Mouse (Mus musculus) neural tube, embryonic 10.5 days (tissue): Measurements from ENCODE around the gene Gm17660.

Experiments
- DNase-seq: peaks from one replicate; pipeline ENCODE4 v3.0.0-alpha.2; 2017; ENCODE audit warnings: low spot score; ENCODE audit errors: extremely low spot score

The Gm17660 gene

GRCm38 (mm10) chr5:104085366-104085765 is 8.0 kb upstream of the Gm17660 start:
- DNase-seq: no peak

- no peak for DNase-seq
These were observed 3.3 kb upstream of the Gm17660 start for GRCm38 (mm10) chr5:104080736-104081135.

GRCm38 (mm10) chr5:104076361-104076760 is 1.0 kb downstream of the Gm17660 start:
- no peak for DNase-seq

DNA sequence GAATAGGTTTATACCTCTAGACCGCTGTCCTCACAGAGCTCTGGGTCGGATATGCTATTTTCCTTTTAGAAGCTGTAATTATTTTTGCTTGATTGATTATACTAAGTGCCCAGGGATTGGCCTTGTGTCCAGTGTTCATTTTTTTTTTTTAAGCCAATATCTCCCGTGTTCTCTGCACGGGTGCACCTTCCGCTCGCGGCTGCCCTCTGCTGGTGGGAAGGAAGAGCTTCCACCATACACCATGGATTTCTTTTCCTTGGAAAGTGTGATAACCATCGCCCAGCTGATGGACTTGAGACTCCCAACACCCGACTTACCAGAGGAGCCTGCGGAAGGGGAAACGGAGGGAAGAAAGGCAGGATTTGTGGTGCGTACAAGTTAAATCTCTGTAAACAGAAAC is 3.0 kb downstream of the Gm17660 start:
- peak; percentile 64 for DNase-seq

- DNase-seq: no peak
These were observed 3.8 kb downstream of the Gm17660 start for GRCm38 (mm10) chr5:104073602-104074001.

- DNase-seq: peak; percentile 70
These were observed 5.0 kb downstream of the Gm17660 start for GRCm38 (mm10) chr5:104072272-104072886.

- no peak for DNase-seq
These were observed 6.4 kb downstream of the Gm17660 start for GRCm38 (mm10) chr5:104071048-104071447.

GRCm38 (mm10) chr5:104068751-104069150 is 8.7 kb downstream of the Gm17660 start:
- peak; percentile 49 for DNase-seq

GRCm38 (mm10) chr5:104062773-104063551 is 14.4 kb downstream of the Gm17660 start:
- DNase-seq: no peak

DNA sequence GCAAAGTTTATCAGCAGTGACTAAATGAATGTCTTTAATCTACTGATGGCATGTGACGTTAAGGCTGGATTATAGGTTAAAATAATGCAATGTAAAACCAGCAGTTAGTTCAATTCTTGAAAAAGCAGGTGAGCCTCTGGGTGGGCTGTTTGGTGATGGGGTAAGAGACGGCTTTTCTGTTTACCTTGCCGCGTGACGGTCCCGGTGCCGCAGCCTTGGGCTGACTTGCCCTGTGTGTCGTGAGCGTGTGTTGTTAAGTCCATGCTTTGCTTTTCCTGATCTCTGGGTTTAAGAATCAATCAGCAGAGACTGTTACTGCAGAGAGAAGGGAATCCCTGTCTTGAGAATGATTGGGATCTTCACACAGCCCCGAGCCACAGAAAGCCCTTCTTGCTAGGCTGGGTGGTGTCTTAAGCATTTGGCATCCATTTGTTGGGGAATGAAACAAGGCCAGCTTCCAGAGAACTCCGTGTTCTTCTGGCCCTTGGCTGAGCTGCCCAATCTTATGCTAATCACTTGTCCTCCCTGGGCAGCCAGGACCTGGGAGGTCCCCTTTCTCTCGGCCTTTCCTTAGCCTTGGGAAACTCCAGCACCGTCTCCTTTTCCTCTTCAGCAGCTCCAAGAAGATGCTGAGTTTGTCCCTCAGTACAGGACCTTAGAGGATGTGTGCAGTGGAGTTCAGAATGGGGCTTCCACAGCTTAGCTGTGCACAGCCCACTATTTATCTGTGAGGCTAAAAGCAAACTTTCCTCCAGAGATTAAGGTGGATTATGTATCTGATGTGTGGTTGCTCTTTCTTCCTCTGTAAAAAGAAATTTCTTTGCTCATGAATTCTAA is 15.3 kb downstream of the Gm17660 start:
- DNase-seq: no peak

GRCm38 (mm10) chr5:104060429-104060828 is 17.0 kb downstream of the Gm17660 start:
- no peak for DNase-seq

GRCm38 (mm10) chr5:104059628-104060027 is 17.8 kb downstream of the Gm17660 start:
- DNase-seq: no peak

DNA sequence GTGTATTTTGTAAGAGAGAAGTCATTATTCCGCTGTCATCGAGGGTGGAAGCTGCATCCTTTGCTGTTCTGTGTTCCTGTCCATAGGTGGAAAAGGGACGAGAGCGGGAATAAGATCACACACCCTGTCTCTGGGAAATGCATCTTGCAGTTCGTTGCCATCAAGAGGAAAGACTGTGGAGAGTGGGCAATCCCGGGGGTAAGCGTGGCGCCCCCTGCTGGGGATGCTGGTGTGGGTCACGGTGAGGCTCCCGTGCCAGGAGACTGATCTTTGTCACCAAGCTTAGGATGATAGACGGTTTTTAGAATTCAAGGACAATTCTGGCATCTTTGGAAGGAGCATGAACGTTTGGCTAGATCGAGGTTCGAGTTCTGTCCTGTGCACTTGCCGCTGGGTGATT is 19.4 kb downstream of the Gm17660 start:
- DNase-seq: no peak

- no peak for DNase-seq
These were observed 21.1 kb downstream of the Gm17660 start for GRCm38 (mm10) chr5:104056295-104056694.

DNA sequence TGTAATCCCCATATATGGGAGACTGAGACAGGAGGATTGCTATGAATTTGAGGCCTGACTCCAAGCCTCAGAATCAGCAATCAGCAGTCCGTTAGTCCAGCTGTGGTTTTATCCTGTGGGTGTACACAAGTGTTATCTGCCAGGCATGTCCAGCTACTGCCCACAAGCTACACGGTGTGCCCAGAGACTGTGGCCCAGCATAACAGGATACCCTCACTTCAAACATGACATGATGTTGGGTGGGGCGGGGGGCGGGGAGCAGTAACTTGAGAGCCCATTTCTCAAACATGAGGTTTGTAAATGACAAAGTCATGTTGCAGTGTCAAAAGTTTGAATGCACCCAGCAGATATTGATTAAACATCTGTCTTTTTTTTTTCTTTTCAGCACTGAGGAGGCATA is 21.6 kb downstream of the Gm17660 start:
- DNase-seq: no peak

- DNase-seq: no peak
These were observed 22.5 kb downstream of the Gm17660 start for GRCm38 (mm10) chr5:104054938-104055337.

DNA sequence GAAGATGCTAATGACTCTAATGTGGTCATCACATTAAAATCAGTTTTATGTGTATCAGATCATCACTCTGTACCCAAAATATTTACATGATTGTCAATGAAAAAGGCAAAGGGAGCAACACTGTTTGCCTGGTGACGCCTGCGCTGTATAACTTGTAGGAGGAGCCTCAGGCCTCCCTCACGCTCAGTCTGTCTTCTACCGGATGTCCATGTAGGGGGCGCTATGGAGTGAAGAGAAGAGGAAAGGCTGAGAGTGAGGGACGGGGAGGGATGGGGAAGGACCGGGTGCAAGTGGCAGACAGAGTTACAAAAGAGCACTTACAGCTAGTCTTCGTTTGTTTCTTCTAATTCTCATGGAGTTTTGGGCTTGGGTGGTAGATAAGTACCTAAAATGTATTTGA is 24.5 kb downstream of the Gm17660 start:
- no peak for DNase-seq

- no peak for DNase-seq
These were observed 29.3 kb downstream of the Gm17660 start for GRCm38 (mm10) chr5:104048139-104048538.

DNA sequence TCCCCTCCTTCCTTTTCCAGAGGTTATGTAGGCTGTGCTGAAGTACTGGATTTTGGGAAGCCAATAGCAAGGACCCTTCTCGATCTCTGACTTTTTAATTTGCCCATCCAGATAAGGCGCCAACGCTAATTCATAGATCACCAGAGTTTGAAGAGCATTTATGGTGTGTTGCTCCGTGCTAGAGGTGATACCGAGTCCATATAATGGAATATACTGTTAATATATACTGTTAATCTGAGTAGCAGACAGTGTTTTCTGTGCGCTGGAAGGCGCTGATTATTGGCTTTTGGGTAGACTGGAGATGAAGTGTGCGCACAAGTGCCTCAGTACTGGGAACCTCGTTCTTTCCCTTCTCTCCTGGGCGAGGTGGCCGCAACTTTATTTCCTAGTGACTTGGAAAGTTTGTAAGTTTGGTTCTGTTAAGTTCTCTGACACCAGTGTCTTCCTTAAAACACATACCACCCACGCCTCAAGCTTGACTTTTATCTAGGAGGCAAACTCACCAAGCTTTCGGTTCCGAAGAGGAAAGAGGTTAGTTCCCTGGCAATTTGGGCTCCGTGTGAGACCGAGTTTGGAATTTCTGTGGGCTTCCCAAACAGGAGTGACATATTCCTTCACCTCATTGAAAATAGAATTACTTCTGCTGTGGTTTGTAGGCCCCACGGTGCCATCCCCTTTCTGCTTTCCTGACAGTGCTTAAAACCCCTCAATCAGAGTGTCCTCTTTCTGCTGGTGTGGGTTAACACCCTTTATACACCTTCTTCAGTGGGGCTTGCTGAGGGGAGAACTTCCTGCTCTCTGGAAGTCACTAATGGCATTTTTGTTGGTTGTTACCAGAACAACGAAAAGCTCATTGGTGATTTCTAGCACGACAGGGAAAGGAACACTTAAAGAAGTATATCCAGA is 30.0 kb downstream of the Gm17660 start:
- peak; percentile 43 for DNase-seq

DNA sequence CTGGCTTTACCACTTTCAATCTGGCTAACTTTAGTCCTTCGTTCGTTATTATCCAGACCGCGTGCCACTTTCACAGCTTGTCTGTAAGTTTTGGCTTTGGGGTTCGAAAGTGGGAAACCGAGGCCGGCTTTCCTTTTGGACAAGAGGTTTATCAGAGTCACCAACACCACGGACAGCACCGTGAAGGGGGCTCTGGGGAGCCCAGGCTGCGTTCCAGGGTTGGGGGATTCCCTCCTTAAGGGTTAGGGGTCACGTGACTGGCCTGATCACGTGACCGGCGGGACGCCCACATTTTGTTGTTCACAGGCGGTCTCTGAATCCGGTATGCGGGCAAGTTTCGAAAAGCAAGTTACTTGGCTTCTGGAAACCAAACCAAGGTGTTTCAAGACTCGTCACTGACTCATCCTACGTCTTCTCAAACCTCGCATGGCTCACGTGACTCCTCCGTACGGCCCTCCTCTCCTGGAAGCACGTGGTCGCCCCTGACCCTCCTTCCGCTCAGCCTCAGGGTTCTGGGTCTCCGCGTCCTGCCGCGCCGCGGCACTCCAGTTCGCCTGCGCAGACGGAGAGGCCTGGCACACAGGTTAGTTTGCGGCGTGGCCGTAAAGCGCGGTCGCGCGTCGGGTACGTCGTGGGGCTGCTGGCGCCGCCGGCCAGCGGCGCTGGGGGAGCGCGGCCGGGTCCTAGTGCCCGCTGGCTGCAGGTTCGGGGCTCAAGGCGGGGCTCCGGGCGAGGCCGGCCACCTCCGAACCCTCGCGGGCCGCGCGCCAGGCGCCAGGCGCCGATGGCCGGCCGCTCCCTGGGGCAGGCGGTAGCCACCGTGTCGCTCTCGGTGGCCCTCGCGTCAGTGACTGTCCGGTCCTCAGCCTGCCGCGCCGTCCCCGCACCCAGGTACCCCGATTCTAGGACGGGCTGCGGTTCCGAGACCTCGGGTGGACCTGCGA is 30.9 kb downstream of the Gm17660 start, which contains the start of gene Nudt9:
Gene Nudt9, plus strand, starts transcription at position 51 of the 944 bp plus-strand sequence.
- peak; percentile 99 for DNase-seq
